Mouse (Mus musculus) heart, embryonic 11.5 days (tissue): ENCODE measurements around the gene Arsb. TPM values are rescaled to one million over a fixed set of nuclear protein-coding genes. Genes with fewer than 3 reads are reported as not detected.

ENCODE experiments used
- ATAC-seq: fragments of 200-750 bp; cut with Nextera tagmentation; replicated peaks from 2 replicates; pipeline ENCODE4 v1.8.0; 2017; ENCODE audit warnings: moderate library complexity; ENCODE audit not compliant: insufficient number of reproducible peaks, low FRiP score, low TSS enrichment
- H3K27ac ChIP-seq: fragments of 300-500 bp; sonication (generic); 2 replicates; pipeline ENCODE4 v1.5.1; 2014; ENCODE audit warnings: mild to moderate bottlenecking, low read depth, low read length
- H3K27me3 ChIP-seq: fragments of 300-500 bp; sonication (generic); 2 replicates; pipeline ENCODE4 v1.6.1; 2014; ENCODE audit warnings: mild to moderate bottlenecking, low read length, mixed read lengths; ENCODE audit not compliant: control insufficient read depth, insufficient read depth
- H3K36me3 ChIP-seq: fragments of 300-500 bp; sonication (generic); 2 replicates; pipeline ENCODE4 v1.6.1; 2014; ENCODE audit warnings: mild to moderate bottlenecking, low read length, moderate library complexity, mixed read lengths; ENCODE audit not compliant: control insufficient read depth, insufficient read depth
- H3K4me1 ChIP-seq: fragments of 300-500 bp; sonication (generic); 2 replicates; pipeline ENCODE4 v1.6.1; 2014; ENCODE audit warnings: low read length; ENCODE audit not compliant: control insufficient read depth, insufficient read depth
- H3K4me2 ChIP-seq: fragments of 300-500 bp; sonication (generic); 2 replicates; pipeline ENCODE4 v1.6.1; 2014; ENCODE audit warnings: mild to moderate bottlenecking, moderate library complexity
- H3K4me3 ChIP-seq: fragments of 300-500 bp; sonication (generic); 2 replicates; pipeline ENCODE4 v1.5.1; 2014; ENCODE audit warnings: low read depth, low read length
- H3K9ac ChIP-seq: fragments of 300-500 bp; sonication (generic); 2 replicates; pipeline ENCODE4 v1.6.1; 2014; ENCODE audit warnings: mild to moderate bottlenecking, low read depth, low read length, moderate library complexity
- H3K9me3 ChIP-seq: fragments of 300-500 bp; sonication (generic); replicated peaks from 2 replicates; pipeline ENCODE4 v1.6.1; 2016; ENCODE audit warnings: low read length; ENCODE audit not compliant: control insufficient read depth
- WGBS: fragments of 180-500 bp; shearing (Covaris S2); extraction: QIAGEN DNeasy Blood & Tissue Kit; methylation state at CpG from one replicate; pipeline ENCODE4 v1.1.7; 2014; ENCODE audit not compliant: insufficient replicate concordance; 5-methylcytosine and 5-hydroxymethylcytosine counted together
- polyA plus RNA-seq: library from polyadenylated mRNA; unstranded; fragments of >200 nt; fragmentation: Nextera tagmentation; extraction: Ambion mirVana; gene quantifications from 2 replicates; pipeline ENCODE4 v1.2.1, GENCODE M21; 2014

Gene Arsb
- polyA plus RNA-seq = 5.9 and 9.0 TPM in 2 replicates

DNA sequence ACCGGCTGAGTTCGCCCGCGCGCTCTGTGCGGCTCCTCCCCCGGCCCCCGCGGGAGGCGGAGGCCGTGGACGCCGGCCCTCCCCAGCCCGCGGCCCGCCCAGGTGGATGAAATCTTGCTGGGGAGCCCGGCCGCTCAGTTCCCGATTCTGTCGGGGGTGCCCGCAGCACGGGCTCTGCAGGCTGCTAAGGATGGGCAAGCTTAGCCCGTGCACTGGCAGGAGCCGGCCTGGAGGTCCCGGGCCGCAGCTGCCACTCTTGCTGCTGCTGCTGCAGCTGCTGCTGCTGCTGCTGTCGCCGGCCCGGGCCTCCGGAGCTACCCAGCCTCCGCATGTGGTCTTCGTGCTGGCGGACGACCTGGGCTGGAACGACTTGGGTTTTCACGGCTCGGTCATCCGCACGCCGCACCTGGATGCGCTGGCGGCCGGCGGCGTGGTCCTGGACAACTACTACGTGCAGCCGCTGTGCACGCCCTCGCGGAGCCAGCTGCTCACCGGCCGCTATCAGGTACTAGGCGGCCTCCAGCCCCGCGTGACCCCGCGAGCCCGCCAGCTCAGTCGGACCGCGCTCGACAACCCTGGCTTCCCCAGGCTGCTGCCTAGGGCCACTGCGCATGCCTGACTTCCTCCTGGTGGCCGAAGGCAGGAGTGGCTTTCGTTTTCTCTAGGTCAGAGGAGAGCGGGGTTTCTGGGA is at the start of gene Arsb:
Gene Arsb (plus strand): TSS at position 43 of the 691 bp plus-strand sequence.
- under 1% methylated on average over 65 of the region's 66 CpGs for WGBS
- Histone ChIP-seq H3K36me3 (no peaks in the 10 kb centered on the region), H3K9me3 (no peaks in the 10 kb centered on the region), H3K9ac (peak within 1 kb of the TSS; percentile 75), H3K4me2 (peak within 1 kb of the TSS; percentile 98), H3K27ac (peak within 1 kb of the TSS; percentile 62), H3K4me3 (peak within 1 kb of the TSS; percentile 64), H3K4me1 (peaks cover 6% of the 10 kb centered on the region; the same call in 1 of the 2 replicates), H3K27me3 (no peaks in the 10 kb centered on the region)
- ATAC-seq = peak; percentile 84

DNA sequence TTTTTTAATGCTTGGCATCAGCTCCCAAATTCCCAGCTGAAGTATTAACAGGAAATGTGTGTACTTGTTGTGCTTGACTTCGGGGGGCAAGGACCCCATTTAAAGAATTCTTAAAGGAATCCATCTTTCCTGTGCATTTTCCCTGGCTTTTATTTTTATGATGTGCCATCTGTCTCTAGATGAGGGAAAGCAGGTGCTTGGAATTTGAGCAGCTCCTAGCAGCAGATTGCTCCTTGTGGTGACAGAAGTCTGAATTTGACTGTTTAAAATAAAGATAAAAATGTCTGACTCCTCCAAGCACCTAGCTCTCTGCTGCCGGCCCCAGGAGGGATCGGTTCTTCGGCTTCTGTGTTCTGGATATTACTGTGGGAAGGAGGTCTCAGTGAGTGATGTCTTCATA is 49.5 kb upstream of the Arsb start:
- no peaks in the 10 kb centered on the region for H3K9me3 ChIP-seq
- no peaks in the 10 kb centered on the region for H3K36me3 ChIP-seq
- no peak overlapping the region for H3K9ac ChIP-seq
- no peak for ATAC-seq
- H3K4me1 ChIP-seq = no peaks in the 10 kb centered on the region
- no peaks in the 10 kb centered on the region for H3K27me3 ChIP-seq
- H3K27ac ChIP-seq = no peak overlapping the region
- 73% methylated on average over 4 of the region's 4 CpGs for WGBS
- H3K4me3 ChIP-seq = no peak overlapping the region
- H3K4me2 ChIP-seq = no peak overlapping the region

DNA sequence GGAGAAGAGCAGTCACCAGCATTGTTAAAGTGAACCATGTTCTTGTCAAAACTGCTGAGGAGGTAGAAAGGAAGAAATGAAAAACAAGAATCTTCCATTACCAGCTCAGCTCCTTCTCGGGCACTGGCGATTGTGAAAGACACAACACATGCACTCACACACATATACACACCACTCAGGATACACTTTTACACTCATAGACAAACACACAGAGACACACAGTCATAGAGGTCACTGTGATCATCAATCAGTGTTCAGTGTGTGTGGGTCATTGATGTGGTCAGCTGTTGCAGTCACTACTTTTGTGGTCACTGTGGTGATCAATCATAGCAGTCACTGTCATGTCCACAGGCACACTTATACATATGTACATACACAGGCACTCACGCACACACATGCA is 48.0 kb upstream of the Arsb start:
- Histone ChIP-seq H3K36me3 (no peaks in the 10 kb centered on the region), H3K9me3 (no peaks in the 10 kb centered on the region), H3K4me2 (no peak overlapping the region), H3K27ac (no peak overlapping the region), H3K27me3 (no peaks in the 10 kb centered on the region), H3K9ac (no peak overlapping the region), H3K4me1 (no peaks in the 10 kb centered on the region), H3K4me3 (no peak overlapping the region)
- ATAC-seq = no peak
- WGBS = 80% methylated on average over 3 of the region's 3 CpGs

DNA sequence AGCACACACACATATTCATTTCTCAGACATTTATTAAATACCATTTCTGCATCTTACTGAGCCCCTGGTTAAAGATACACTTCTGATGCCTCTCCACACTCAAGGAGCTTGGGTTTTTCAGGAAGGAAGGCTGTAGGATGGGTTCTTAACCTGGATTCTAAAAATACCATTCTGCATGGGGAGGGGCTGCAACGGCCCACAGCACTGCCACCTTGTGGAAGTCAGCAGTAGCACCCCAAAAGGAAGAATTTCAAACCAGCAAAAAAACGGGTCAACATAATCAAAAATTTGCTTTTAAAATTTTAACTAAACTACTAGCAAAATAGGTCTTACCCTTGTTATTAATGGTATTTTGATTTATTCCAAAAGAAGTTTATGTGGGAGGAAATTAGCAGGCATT is 47.2 kb upstream of the Arsb start:
- WGBS = 29% methylated on average over 2 of the region's 2 CpGs
- Histone ChIP-seq H3K9me3 (no peaks in the 10 kb centered on the region), H3K27ac (no peak overlapping the region), H3K4me2 (no peak overlapping the region), H3K4me1 (no peaks in the 10 kb centered on the region), H3K4me3 (no peak overlapping the region), H3K27me3 (no peaks in the 10 kb centered on the region), H3K9ac (no peak overlapping the region), H3K36me3 (no peaks in the 10 kb centered on the region)
- no peak for ATAC-seq

DNA sequence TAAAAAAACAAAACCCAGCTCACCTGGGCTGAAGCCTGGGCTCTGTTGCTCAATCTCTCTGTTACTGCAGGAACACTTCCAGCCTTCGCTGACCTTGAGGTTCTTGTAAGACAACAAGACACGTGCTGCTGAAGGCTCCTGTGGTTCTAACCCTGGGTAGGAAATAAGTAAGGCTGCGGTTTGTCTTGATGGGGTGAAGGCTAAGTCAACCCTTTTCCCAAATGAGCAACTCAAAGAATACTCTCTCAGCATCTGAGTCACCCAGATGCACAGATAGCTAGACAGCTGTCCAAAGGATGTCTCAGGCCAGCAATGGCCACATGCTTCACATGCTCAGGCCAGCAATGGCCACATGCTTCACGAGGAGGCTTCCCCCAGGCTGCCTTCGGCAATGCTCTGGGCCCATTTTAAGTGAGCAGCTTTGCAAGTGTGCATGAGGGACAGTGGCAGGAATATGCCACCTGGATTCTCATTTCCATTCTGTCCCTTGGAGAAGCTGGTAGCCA is 36.2 kb upstream of the Arsb start:
- no peak for ATAC-seq
- Histone ChIP-seq H3K4me2 (no peak overlapping the region), H3K27ac (no peak overlapping the region), H3K27me3 (no peaks in the 10 kb centered on the region), H3K9ac (no peak overlapping the region), H3K4me1 (no peaks in the 10 kb centered on the region), H3K4me3 (no peak overlapping the region), H3K9me3 (no peaks in the 10 kb centered on the region), H3K36me3 (no peaks in the 10 kb centered on the region)
- WGBS = 74% methylated on average over 5 of the region's 5 CpGs

DNA sequence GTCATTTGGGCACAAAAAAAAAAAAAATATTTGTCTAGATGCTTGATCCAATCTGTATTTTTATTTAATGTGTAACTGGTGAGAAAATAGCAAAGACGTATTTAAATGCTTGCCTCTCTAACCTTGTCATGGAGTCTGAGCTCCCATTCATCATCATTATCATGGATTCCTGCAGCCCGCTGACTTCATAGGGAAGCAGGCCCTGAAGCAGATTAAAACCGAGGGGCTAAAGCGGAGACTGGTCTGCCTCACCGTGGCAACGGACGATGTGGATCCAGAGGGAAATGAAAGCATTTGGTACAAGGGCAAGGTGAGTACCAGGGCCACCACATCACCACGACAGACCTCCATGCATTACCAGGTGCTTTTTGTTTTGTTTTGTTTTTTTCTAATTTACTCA is 27.3 kb upstream of the Arsb start:
- H3K4me1 ChIP-seq = no peaks in the 10 kb centered on the region
- no peaks in the 10 kb centered on the region for H3K27me3 ChIP-seq
- no peak overlapping the region for H3K4me2 ChIP-seq
- no peak overlapping the region for H3K4me3 ChIP-seq
- H3K9me3 ChIP-seq = no peaks in the 10 kb centered on the region
- 43% methylated on average over 8 of the region's 8 CpGs for WGBS
- H3K36me3 ChIP-seq = no peaks in the 10 kb centered on the region
- H3K27ac ChIP-seq = no peak overlapping the region
- H3K9ac ChIP-seq = no peak overlapping the region
- no peak for ATAC-seq

DNA sequence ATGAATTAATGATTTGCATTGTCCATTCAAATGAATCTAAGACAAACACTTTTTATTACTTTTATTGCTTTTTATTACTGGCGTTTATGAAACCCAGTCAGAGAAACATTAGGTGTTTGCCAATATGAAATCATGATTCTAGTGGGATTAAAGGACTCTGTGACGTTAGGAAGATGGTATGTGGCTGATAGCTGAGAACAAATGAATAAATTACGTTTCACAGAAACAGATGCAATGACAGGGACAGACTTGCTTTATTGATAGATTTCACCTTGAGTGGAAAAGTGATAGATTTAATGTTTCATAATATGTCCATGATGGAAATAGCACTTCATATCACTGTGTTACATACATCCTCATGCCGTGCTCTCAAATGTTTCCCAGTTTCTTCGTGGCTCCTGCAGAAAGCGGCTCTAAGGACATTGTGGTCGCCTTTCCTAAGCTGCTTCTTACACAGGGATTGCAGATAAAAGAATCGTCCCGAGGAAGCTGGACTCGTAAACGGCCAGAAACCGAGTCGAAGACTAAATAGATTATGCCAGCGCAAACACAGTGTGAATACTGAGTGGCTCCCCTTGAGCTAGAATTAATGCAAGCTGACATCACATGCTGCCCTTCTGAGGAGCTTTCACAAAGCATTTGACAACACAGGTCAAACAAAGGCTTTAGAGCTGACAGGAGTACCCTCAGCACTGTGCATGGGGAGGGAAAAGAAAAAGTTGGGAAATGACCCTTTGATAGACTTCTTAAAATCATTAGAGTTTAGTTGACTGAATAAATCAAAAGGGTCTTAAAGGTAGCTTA is 18.6 kb upstream of the Arsb start:
- no peaks in the 10 kb centered on the region for H3K9me3 ChIP-seq
- H3K36me3 ChIP-seq = no peaks in the 10 kb centered on the region
- H3K27ac ChIP-seq = no peak overlapping the region
- H3K4me2 ChIP-seq = no peak overlapping the region
- 66% methylated on average over 14 of the region's 14 CpGs for WGBS
- no peaks in the 10 kb centered on the region for H3K27me3 ChIP-seq
- H3K9ac ChIP-seq = no peak overlapping the region
- no peak for ATAC-seq
- H3K4me1 ChIP-seq = no peaks in the 10 kb centered on the region
- H3K4me3 ChIP-seq = no peak overlapping the region

DNA sequence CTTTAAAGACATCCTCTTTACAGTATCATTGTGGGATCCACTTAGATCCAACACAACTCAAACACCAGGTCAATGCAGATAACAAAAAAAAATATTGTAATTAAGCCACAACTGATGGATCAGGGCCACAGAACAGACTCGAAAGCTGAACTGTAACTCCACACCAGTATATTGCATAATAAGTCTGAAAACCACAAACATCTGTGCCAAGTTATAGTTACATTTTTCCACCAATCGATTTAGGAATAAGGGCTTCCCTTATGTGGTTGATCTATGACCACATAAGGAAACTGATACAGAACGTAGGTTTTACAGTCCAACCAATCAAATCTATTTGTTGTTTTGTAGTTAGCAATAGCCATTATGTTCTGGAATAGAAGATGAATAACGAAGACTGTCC is 16.3 kb upstream of the Arsb start:
- Histone ChIP-seq H3K4me3 (no peak overlapping the region), H3K9ac (no peak overlapping the region), H3K9me3 (no peaks in the 10 kb centered on the region), H3K4me2 (no peak overlapping the region), H3K4me1 (no peaks in the 10 kb centered on the region), H3K27ac (no peak overlapping the region), H3K27me3 (no peaks in the 10 kb centered on the region), H3K36me3 (no peaks in the 10 kb centered on the region)
- WGBS = 78% methylated on average over 4 of the region's 4 CpGs
- no peak for ATAC-seq
